ENCODE assay signal across 9 mouse cellular contexts in genomic region chr8:110847171-110847549, GRCm38 (mm10). TPM values are rescaled to one million over a fixed set of nuclear protein-coding genes. Genes with fewer than 3 reads are reported as not detected.
DNase-seq lines count a peak whose midpoint lies in the region; ATAC-seq and TF ChIP-seq lines count a peak whose summit lies in the region.
"Had no signal": no experiment of that assay in that cellular context is flagged by ENCODE, and none has a peak within 500 bp of the region (broad histone marks: within the 10 kb centered on the region; RNA-seq: fewer than 3 reads in every experiment).

No protein-coding gene starts in this region.

- peaks cover 18% of the 10 kb centered on the region for H3K4me1 ChIP-seq in heart, postnatal 0 days (ENCODE audit: control insufficient read depth, insufficient read depth)
- peaks cover 9% of the 10 kb centered on the region; the same call in 1 of the 2 replicates for H3K4me1 ChIP-seq in bone marrow macrophage, adult 2 months (ENCODE audit: control insufficient read depth, insufficient read depth, low read length)
- H3K4me1 ChIP-seq in hindbrain, embryonic 14.5 days (replicated peaks; ENCODE audit: control insufficient read depth, insufficient read depth, low read length): peaks cover 19% of the 10 kb centered on the region
- H3K4me1 ChIP-seq in midbrain, embryonic 11.5 days (ENCODE audit: control insufficient read depth, insufficient read depth, low read length): peaks cover 13% of the 10 kb centered on the region

- peak overlapping the region; percentile 65 for H3K4me3 ChIP-seq in heart, postnatal 0 days (ENCODE audit: low read depth, low read length)
- peak overlapping the region; percentile 73 for H3K4me3 ChIP-seq in bone marrow macrophage, adult 2 months (ENCODE audit: insufficient read depth, low read length)
- H3K4me3 ChIP-seq in hindbrain, embryonic 14.5 days (replicated peaks; ENCODE audit: low read length): peak overlapping the region; percentile 92
- peak overlapping the region; percentile 96 for H3K4me3 ChIP-seq in midbrain, embryonic 11.5 days (ENCODE audit: low read depth, low read length)

- TF ChIP-seq POLR2A in bone marrow macrophage, adult 2 months (IDR thresholded peaks at IDR 0.05; ENCODE audit: borderline replicate concordance, low read depth, low read length): no peak

- no peak for TF ChIP-seq EP300 in heart, postnatal 0 days (IDR thresholded peaks at IDR 0.05; ENCODE audit: low read depth)

- peak overlapping the region; percentile 85 for H3K27ac ChIP-seq in heart, postnatal 0 days (ENCODE audit: low read depth)
- H3K27ac ChIP-seq in bone marrow macrophage, adult 2 months (ENCODE audit: insufficient read depth, low read depth, low read length): peak overlapping the region; percentile 75
- peak overlapping the region; percentile 88 for H3K27ac ChIP-seq in hindbrain, embryonic 14.5 days
- no peak overlapping the region for H3K27ac ChIP-seq in midbrain, embryonic 11.5 days (ENCODE audit: low read depth, low read length)

- 0 out of 2 replicates have a peak, but pooled peaks have one; percentile 9 for ATAC-seq in heart, postnatal 0 days (ENCODE audit: insufficient read depth, low read depth)
- 0 out of 2 replicates have a peak, but pooled peaks have one; percentile 11 for ATAC-seq in hindbrain, embryonic 14.5 days (ENCODE audit: low FRiP score)
- ATAC-seq in midbrain, embryonic 11.5 days (ENCODE audit: low FRiP score): peak; percentile 56

- H3K9me3 ChIP-seq in heart, postnatal 0 days (replicated peaks; ENCODE audit: control insufficient read depth, low read length): no peaks in the 10 kb centered on the region
- no peaks in the 10 kb centered on the region for H3K9me3 ChIP-seq in hindbrain, embryonic 14.5 days (ENCODE audit: control insufficient read depth, low read length)
- H3K9me3 ChIP-seq in midbrain, embryonic 11.5 days (ENCODE audit: control insufficient read depth, low read length): no peaks in the 10 kb centered on the region

- peak overlapping the region; percentile 69 for H3K9ac ChIP-seq in heart, postnatal 0 days (replicated peaks; ENCODE audit: low read depth, low read length)
- peak overlapping the region; percentile 94 for H3K9ac ChIP-seq in hindbrain, embryonic 14.5 days
- peak overlapping the region; percentile 97 for H3K9ac ChIP-seq in midbrain, embryonic 11.5 days (ENCODE audit: low read length)

- H3K36me3 ChIP-seq in heart, postnatal 0 days (replicated peaks; ENCODE audit: control insufficient read depth, insufficient read depth, low read length): peaks cover 51% of the 10 kb centered on the region
- H3K36me3 ChIP-seq in hindbrain, embryonic 14.5 days (replicated peaks; ENCODE audit: control insufficient read depth, insufficient read depth): peaks cover 54% of the 10 kb centered on the region
- peaks cover 18% of the 10 kb centered on the region for H3K36me3 ChIP-seq in midbrain, embryonic 11.5 days (ENCODE audit: control insufficient read depth, insufficient read depth, low read length)

- peak overlapping the region; percentile 83 for H3K4me2 ChIP-seq in heart, postnatal 0 days (ENCODE audit: low read depth, low read length)
- H3K4me2 ChIP-seq in hindbrain, embryonic 14.5 days (replicated peaks): peak overlapping the region; percentile 71
- peak overlapping the region; percentile 86 for H3K4me2 ChIP-seq in midbrain, embryonic 11.5 days

- no peak for TF ChIP-seq CTCF in heart, postnatal 0 days (IDR thresholded peaks at IDR 0.05; ENCODE audit: low read depth)
- no peak for TF ChIP-seq CTCF in bone marrow macrophage, adult 2 months (IDR thresholded peaks at IDR 0.05; ENCODE audit: low read depth, low read length)

- 1% methylated on average over 13 of the region's 13 CpGs for WGBS in heart, postnatal 0 days
- WGBS in hindbrain, embryonic 14.5 days: 2% methylated on average over 13 of the region's 13 CpGs
- WGBS in midbrain, embryonic 11.5 days: 3% methylated on average over 13 of the region's 13 CpGs

- H3K27me3 ChIP-seq in heart, postnatal 0 days (ENCODE audit: control insufficient read depth, insufficient read depth, low read length): no peaks in the 10 kb centered on the region
- no peaks in the 10 kb centered on the region for H3K27me3 ChIP-seq in hindbrain, embryonic 14.5 days (ENCODE audit: control insufficient read depth, insufficient read depth, low read length)
- no peaks in the 10 kb centered on the region for H3K27me3 ChIP-seq in midbrain, embryonic 11.5 days (ENCODE audit: control insufficient read depth, insufficient read depth, low read length)

- peak; percentile 20 for DNase-seq in heart, postnatal 0 days (ENCODE audit: low spot score)
- DNase-seq in heart, adult 9 months (ENCODE audit: low spot score in 2 of 2): no peak
- DNase-seq in hindbrain, embryonic 14.5 days (ENCODE audit: low spot score): no peak
- DNase-seq in midbrain, embryonic 11.5 days (ENCODE audit: low spot score, missing footprints): no peak
- DNase-seq in thymus, postnatal 10 days (ENCODE audit: low spot score in 2 of 2): no peak
- no peak for DNase-seq in thymus, postnatal 4 days
- DNase-seq in ovary, postnatal 14 days (ENCODE audit: low spot score): no peak

RNA-seq across cellular contexts. Expression of gene Sf3b3, which starts 0.6 kb away (rescaled TPM):
- total RNA-seq in heart, postnatal 0 days (2014; rRNA removed; ENCODE audit: low replicate concordance): 47.3 and 68.3 TPM in 2 replicates
- polyA plus RNA-seq in heart, postnatal 0 days (2015; fragmentation: Nextera tagmentation; extraction: Ambion mirVana): 32.5 and 32.9 TPM in 2 replicates
- 31.2 and 32.3 TPM in 2 replicates for polyA plus RNA-seq in bone marrow macrophage, adult 2 months (2012; ENCODE audit: insufficient read depth, insufficient read length, missing spikeins)
- polyA plus RNA-seq in hindbrain, embryonic 14.5 days (2014; fragmentation: Nextera tagmentation; extraction: Ambion mirVana): 92.2 and 102 TPM in 2 replicates
- polyA plus RNA-seq in midbrain, embryonic 11.5 days (2014; fragmentation: Nextera tagmentation; extraction: Ambion mirVana): 203 and 205 TPM in 2 replicates

RNA-seq across cellular contexts. Expression of gene Cog4, which starts 0.8 kb away (rescaled TPM):
- total RNA-seq in heart, postnatal 0 days (2014; rRNA removed; ENCODE audit: low replicate concordance): 47.2 and 66.3 TPM in 2 replicates
- polyA plus RNA-seq in heart, postnatal 0 days (2015; fragmentation: Nextera tagmentation; extraction: Ambion mirVana): 54.2 and 55.8 TPM in 2 replicates
- polyA plus RNA-seq in bone marrow macrophage, adult 2 months (2012; ENCODE audit: insufficient read depth, insufficient read length, missing spikeins): 31.1 and 33.5 TPM in 2 replicates
- 66.7 and 73.0 TPM in 2 replicates for polyA plus RNA-seq in hindbrain, embryonic 14.5 days (2014; fragmentation: Nextera tagmentation; extraction: Ambion mirVana)
- 65.3 and 70.0 TPM in 2 replicates for polyA plus RNA-seq in midbrain, embryonic 11.5 days (2014; fragmentation: Nextera tagmentation; extraction: Ambion mirVana)

RNA-seq across cellular contexts. Expression of gene Il34, which starts 41.4 kb away (rescaled TPM):
- 3.2 and 3.9 TPM in 2 replicates for total RNA-seq in heart, postnatal 0 days (2014; rRNA removed; ENCODE audit: low replicate concordance)
- polyA plus RNA-seq in heart, postnatal 0 days (2015; fragmentation: Nextera tagmentation; extraction: Ambion mirVana): 1.1 and 1.4 TPM in 2 replicates
- not detected in 2 replicates for polyA plus RNA-seq in bone marrow macrophage, adult 2 months (2012; ENCODE audit: insufficient read depth, insufficient read length, missing spikeins)
- polyA plus RNA-seq in hindbrain, embryonic 14.5 days (2014; fragmentation: Nextera tagmentation; extraction: Ambion mirVana): 5.4 and 6.1 TPM in 2 replicates
- polyA plus RNA-seq in midbrain, embryonic 11.5 days (2014; fragmentation: Nextera tagmentation; extraction: Ambion mirVana): 0.38 and 0.81 TPM in 2 replicates
- total RNA-seq: monocyte, adult 5-6 weeks had no signal

RNA-seq across cellular contexts. Expression of gene Fuk, which starts 55.1 kb away (rescaled TPM):
- total RNA-seq in heart, postnatal 0 days (2014; rRNA removed; ENCODE audit: low replicate concordance): 10.8 and 14.8 TPM in 2 replicates
- 3.6 and 3.7 TPM in 2 replicates for polyA plus RNA-seq in heart, postnatal 0 days (2015; fragmentation: Nextera tagmentation; extraction: Ambion mirVana)
- 4.8 and 6.2 TPM in 2 replicates for polyA plus RNA-seq in bone marrow macrophage, adult 2 months (2012; ENCODE audit: insufficient read depth, insufficient read length, missing spikeins)
- polyA plus RNA-seq in hindbrain, embryonic 14.5 days (2014; fragmentation: Nextera tagmentation; extraction: Ambion mirVana): 5.0 and 5.8 TPM in 2 replicates
- polyA plus RNA-seq in midbrain, embryonic 11.5 days (2014; fragmentation: Nextera tagmentation; extraction: Ambion mirVana): 4.0 and 4.3 TPM in 2 replicates
